Mouse (Mus musculus): ENCODE measurements around the gene Olfr38.

Gene Olfr38

DNA sequence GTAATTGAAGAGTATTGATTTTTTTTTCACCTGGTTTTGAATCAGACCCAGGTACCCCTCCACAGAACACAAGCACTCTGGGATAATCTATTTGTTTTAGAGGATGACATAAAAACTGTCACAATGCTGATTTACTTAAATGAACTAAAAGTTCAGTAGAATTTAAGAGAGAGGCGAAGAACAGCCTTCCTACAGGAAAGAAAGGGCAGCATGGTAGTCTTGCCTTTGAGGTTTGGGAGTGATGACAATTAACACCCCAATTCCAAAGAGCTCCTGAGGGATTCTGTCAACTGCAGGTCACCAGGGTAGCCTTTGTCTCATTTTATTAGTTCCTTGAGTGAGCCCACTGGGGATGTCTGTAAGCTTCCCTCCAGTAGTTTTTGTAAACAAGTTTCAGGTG, at the start of gene Olfr38:
Olfr38 (plus strand) TSS at position 301 of the 400 bp plus-strand sequence.
- ATAC-seq (ENCODE audit: insufficient number of reproducible peaks, low FRiP score, low TSS enrichment): no peak

DNA sequence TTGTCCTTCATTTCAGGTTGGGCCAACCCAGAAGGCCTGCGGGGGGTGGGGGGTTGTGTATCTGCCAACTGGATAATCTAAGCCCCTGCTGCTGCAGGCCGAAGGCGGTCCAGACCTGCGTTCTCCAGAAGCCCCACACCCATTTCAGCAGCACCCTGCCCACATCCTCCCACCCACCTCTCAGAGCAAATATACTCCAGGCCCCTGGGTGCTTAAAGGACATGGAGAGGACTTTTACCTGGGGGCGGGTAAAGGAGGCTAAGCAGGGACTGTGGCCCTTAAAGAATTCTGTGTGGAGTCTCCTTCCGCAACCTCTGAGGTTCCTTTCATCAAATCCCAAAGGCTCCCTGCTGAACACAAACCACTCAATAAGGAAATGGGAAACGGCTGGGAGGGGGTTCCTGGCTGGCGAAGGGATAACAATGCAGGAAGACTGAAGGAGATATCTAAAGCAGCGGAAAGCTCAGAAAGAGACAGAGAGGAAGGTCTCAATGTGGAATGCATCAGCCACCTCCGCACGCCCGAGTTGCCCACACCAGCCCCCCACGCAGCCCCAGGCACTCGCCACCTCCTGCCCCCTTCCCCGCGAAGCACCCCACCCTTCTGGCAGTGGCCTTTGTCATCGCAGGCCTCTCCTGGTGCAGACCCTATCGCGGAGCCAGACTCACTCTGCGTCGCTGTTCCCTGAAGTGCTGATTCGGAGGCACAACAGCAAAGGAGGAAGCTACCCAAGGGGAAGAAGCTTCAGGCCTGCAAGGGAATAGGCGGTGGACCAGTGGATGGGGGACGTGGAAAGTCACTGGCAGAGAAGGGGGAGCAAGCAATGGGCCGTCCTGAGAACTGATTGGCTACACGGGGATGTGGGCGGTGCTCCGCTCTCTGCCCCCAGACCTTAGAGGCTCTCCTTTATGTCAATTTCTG, 46.7 kb upstream of the Olfr38 start, which contains the start of gene Tcaf1:
Tcaf1 (minus strand) TSS at position 798 of the 921 bp plus-strand sequence.
- peak; percentile 99 for ATAC-seq (ENCODE audit: insufficient number of reproducible peaks, low FRiP score, low TSS enrichment)

DNA sequence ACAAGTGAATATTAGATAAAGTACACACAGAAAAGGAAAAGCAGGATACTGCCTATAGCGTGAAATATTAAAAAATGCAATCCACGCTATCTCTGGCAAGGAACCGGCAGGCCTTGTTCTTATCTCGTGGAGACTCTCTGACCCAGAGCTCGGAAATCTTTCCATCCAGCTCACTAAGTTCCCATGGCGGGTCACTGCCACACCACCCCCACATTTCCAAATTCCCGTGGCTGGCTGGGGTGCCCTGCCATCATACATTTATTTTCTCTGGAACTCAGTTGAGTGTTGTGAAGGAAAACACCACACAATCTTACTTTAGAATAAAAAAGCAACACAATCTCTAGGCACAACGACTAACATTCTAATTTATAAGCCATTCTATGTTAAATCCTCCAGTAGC, 41.5 kb upstream of the Olfr38 start:
- no peak for ATAC-seq (ENCODE audit: insufficient number of reproducible peaks, low FRiP score, low TSS enrichment)

DNA sequence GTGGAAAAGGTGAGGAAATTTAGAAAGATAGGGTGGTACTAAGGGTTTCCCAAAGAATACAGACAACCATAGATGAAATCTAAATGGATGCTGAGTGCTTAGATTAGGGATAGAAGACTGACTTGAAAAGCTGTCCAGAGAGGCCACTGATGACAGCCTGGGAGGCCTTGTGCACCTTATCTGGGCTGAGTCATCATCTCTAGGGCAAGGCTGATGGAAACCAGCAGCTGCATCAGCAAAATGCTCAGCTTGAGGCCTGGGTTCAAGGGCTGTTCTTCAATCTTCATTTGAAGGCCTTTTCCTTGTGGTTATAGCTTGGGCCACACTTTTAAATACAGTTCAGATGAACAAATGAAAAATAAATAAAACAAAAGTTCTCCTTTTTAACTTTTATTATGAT, 38.2 kb upstream of the Olfr38 start:
- no peak for ATAC-seq (ENCODE audit: insufficient number of reproducible peaks, low FRiP score, low TSS enrichment)

DNA sequence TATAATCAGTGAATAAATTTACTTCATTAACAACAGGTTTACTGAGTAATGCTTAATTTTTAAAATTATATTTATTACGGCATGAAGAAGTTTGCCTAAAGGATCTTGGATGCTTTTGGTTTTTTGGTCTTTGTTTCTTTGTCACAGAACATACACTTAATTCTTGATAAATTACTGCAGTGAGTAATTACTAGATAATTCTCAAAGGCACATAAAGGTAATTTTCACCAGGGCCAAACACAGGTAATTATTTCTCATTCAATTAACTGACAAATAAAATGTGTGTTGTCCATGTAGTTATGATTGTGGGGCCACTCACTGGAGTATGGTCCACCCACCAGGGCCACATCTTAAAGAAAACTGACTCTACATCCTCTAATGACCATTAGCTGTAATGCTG, 17.1 kb upstream of the Olfr38 start, which contains the start of gene Olfr453:
Olfr453 (plus strand) TSS at position 301 of the 400 bp plus-strand sequence.
- ATAC-seq (ENCODE audit: insufficient number of reproducible peaks, low FRiP score, low TSS enrichment): no peak

DNA sequence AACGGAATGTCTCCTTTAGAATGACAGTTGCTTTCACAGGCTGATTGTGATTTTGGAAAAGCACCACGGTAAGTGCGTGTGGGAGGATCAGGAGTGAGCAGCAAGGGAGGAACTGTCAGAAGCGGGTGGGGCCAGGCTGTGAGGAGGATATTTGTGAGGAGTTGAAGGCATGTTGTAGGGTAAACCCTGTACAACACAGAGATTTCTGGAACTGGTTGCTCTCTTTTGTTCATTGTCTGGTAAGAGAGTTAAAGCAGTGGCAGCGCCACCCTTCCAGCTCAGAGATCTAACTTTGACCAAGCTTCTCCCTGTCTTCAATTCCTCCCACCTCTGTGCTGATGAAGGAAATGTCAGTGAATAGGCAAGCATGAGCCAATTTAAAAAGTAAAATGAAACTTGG, 13.9 kb upstream of the Olfr38 start:
- no peak for ATAC-seq (ENCODE audit: insufficient number of reproducible peaks, low FRiP score, low TSS enrichment)

DNA sequence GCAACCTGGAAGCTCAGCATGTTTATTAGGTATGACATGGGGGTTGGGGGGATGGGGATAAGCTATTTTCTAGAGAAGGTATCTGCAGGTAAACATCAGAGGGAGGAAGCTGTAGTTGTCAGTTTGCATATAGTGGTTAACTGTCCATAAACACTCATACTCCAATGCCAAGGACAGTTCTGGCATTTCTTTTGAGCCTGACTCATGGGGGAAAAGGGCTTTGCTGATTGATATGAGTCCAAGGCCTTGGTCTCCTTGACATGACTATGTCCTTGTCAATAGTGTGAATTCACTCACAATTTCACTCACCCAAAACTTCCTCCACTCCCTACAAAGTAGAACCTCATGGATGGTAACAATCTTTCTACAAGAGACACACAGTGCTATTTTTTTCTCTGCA, 8.4 kb upstream of the Olfr38 start:
- no peak for ATAC-seq (ENCODE audit: insufficient number of reproducible peaks, low FRiP score, low TSS enrichment)

DNA sequence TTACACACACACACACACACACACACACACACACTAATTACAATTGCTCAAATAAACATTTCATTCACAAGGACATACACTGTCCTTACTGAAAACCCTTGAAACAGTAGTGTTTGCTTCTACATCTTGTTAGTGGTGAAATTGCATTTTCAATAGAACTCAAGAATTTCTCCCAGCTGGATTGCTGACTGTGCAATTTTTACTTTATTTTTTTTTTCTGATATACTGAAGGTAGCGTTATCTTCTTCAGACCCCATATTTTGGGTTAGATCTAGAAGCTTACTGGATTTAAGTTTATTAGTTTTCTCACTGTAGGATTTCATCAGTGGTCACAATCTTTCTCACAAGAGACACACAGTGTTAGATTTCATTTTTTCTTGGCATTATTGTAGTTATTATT, 20.9 kb downstream of the Olfr38 start:
- ATAC-seq (ENCODE audit: insufficient number of reproducible peaks, low FRiP score, low TSS enrichment): no peak

DNA sequence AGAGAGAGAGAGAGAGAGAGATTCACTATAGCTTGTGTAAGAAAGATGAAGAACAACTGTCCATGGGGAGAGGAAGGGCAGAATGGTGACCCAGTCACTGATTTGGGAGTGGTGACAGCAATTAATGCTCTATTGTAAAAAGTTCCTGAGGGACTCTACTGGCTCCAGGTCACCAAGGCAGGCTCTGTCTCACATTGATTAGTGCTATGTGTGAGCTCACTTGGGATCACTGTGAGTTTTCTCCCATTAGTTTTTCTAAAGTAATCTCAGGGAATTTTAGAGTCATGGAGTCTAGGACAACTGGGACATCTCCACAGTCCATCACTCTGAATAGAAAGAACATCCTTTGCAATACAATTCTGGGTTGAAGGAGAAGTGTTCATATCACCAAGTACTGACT, 28.6 kb downstream of the Olfr38 start, which contains the start of gene Olfr452:
Olfr452 (plus strand) TSS at position 301 of the 400 bp plus-strand sequence.
- no peak for ATAC-seq (ENCODE audit: insufficient number of reproducible peaks, low FRiP score, low TSS enrichment)

DNA sequence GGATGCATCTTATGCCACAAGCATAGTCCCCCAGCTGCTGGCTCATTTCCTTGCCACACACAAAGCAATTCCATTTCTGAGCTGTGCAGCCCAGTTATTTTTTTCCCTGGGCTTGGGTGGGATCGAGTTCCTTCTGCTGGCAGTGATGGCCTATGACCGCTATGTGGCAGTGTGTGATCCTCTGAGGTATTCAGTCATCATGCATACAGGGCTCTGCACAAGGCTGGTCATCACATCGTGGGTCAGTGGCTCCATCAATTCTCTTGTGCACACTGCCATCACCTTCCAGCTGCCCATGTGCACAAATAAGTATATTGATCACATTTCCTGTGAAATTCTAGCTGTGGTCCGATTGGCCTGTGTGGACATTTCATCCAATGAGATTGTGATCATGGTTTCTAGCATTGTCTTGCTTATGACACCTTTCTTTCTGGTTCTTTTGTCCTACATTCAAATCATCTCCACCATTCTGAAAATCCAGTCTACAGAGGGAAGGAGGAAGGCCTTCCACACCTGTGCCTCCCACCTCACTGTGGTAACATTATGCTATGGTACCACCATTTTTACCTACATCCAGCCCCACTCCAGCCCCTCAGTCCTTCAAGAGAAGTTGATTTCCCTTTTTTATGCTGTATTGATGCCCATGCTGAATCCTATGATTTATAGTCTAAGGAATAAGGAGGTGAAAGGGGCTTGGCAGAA, 34.2 kb downstream of the Olfr38 start:
- no peak for ATAC-seq (ENCODE audit: insufficient number of reproducible peaks, low FRiP score, low TSS enrichment)

DNA sequence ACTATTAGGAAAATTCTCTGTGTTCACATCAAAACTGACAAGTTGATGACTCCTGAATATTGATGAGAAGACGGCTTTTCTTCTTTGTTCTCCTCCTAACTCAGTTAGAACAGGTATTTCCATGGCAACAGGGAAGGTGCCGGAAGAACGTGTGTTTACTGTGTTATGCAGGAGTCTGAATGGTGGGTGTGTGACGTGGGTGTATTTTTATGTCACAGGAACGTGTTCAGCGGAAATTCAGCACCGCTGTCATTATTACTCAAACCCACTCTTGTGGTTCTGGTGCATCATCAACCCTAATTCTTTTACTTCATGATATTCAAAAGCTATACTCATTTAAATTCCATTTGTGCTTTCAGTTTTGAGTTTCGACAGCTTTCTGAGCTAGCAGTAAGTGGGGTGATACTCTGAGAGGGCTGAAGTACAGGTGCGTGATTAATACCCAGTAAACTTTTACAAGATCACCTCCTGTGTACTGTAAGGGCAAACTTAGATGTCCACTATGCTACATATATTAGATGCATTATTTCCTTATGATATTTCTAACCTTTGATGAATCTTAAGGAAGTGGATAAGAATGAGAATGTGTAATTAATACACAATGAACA, 34.8 kb downstream of the Olfr38 start:
- ATAC-seq (ENCODE audit: insufficient number of reproducible peaks, low FRiP score, low TSS enrichment): no peak

DNA sequence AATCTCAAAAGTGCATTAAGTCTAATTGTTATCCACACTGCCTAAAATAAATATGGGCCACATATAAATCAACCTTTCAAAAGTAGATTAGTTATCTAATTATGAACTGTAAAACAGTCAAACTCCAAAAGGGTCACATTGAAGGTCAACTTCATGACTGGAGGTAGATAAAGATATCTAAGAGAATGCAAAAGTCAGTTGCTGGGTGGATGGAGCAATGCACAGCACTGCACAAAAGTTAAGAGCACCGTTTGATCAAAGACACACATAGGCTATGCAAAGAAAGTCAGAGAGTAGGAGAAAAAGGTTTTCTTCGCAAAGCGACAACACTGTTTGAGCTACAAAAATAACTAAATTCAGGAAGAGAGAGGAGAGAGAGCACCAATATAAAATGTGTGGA, 38.8 kb downstream of the Olfr38 start:
- ATAC-seq (ENCODE audit: insufficient number of reproducible peaks, low FRiP score, low TSS enrichment): no peak

DNA sequence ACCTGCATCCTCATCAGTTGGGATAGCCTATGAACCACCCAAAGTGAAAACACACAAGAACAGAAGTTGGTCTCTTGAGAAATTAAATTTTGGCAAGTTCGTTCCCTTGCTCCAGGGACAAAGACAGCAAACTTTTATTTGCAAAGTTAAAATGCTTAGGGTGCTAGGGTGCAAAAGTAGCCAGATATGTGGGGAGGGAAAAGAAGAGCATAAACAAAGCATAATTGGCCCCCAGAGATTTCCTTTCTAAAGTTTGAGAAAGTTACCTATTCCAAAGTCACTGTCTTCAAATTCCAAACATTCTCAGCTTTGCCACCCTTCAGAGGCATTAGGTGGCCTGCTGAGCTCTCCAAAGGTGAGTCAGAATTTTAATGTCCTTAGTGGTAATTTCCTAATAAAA, 55.4 kb downstream of the Olfr38 start, which contains the start of gene Olfr450:
Olfr450 (plus strand) TSS at position 301 of the 400 bp plus-strand sequence.
- no peak for ATAC-seq (ENCODE audit: insufficient number of reproducible peaks, low FRiP score, low TSS enrichment)

Measured in cerebellum, adult (tissue).